Mouse (Mus musculus) C2C12 (cell line): ENCODE results near the gene Ddo. TPM values are rescaled to one million over a fixed set of nuclear protein-coding genes. Genes with fewer than 3 reads are reported as not detected.
A peak's percentile ranks its signal among the peaks of the same experiment; 100 is the strongest.

ENCODE experiments used
- H3K27me3 ChIP-seq: one replicate; pipeline ENCODE4 v1.6.1; 2011; ENCODE audit not compliant: control insufficient read depth, insufficient read depth, insufficient read length
- H3K36me3 ChIP-seq: one replicate; pipeline ENCODE4 v1.6.1; 2011; ENCODE audit not compliant: control insufficient read depth, insufficient read depth
- H3K4me3 ChIP-seq: one replicate; pipeline ENCODE4 v1.5.1; 2011; ENCODE audit warnings: mild to moderate bottlenecking, control low read depth; ENCODE audit not compliant: poor library complexity, insufficient read depth, severe bottlenecking
- H3K79me2 ChIP-seq: one replicate; pipeline ENCODE4 v1.6.1; 2011; ENCODE audit not compliant: control insufficient read depth, insufficient read depth
- H3K79me3 ChIP-seq: one replicate; pipeline ENCODE4 v1.6.1; 2011; ENCODE audit warnings: low read depth, control low read depth
- H3ac ChIP-seq: one replicate; pipeline ENCODE3; 2011; ENCODE audit warnings: low read depth; ENCODE audit not compliant: control insufficient read depth, insufficient read length
- CEBPB ChIP-seq: IDR thresholded peaks from one replicate; pipeline ENCODE4 v1.6.1; 2011; ENCODE audit warnings: low read depth, mild to moderate bottlenecking, control low read depth, moderate library complexity
- CTCF ChIP-seq: IDR thresholded peaks from one replicate; pipeline ENCODE4 v1.5.1; 2011; ENCODE audit not compliant: control insufficient read depth, insufficient read depth, insufficient read length
- FOSL1 ChIP-seq: IDR thresholded peaks from one replicate; pipeline ENCODE4 v1.8.0; 2011; ENCODE audit warnings: mild to moderate bottlenecking, low read length; ENCODE audit not compliant: poor library complexity, insufficient read depth, severe bottlenecking
- MAX ChIP-seq: IDR thresholded peaks from one replicate; pipeline ENCODE4 v1.6.1; 2011; ENCODE audit warnings: mild to moderate bottlenecking, control low read depth
- MYOD1 ChIP-seq: IDR thresholded peaks from one replicate; pipeline ENCODE4 v1.6.1; 2011; ENCODE audit warnings: low read depth; ENCODE audit not compliant: control insufficient read depth, insufficient read length
- MYOG ChIP-seq: IDR thresholded peaks from one replicate; pipeline ENCODE4 v1.6.1; 2011; ENCODE audit not compliant: control insufficient read depth, insufficient read length; ENCODE audit errors: extremely low read depth
- USF1 ChIP-seq: IDR thresholded peaks from one replicate; pipeline ENCODE4 v1.6.1; 2011; ENCODE audit warnings: low read depth, mild to moderate bottlenecking, control low read depth, moderate library complexity
- polyA plus RNA-seq: library from polyadenylated mRNA; unstranded; fragments of >200 nt; fragmentation: generic; extraction: Trizol; gene quantifications from one replicate; pipeline ENCODE4 v1.2.1, GENCODE M21; 2012; ENCODE audit warnings: missing spikeins

Ddo gene
- polyA plus RNA-seq, 1 experiment = not detected

DNA sequence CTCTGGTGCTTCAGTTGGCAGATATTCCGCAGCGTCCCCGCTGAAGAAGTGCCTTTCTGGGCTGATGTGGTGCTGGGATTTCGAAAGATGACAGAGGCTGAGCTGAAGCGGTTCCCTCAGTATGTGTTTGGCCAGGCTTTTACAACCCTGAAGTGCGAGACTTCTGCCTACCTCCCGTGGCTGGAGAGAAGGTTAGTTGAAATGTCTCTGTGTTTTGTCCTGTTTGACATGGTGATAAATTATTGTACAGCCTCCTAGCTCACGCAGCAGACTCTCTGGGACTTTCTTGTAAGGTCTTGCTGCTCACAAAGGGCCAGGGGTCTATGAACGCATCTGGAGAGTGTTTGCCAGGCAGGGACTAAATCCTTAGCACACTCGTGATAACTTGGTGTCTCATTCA, 7.5 kb downstream of the Ddo start:
- Histone ChIP-seq H3K27me3 (no peaks in the 10 kb centered on the region), H3K79me2 (no peaks in the 10 kb centered on the region), H3K36me3 (no peaks in the 10 kb centered on the region), H3K4me3 (no peak overlapping the region), H3K79me3 (no peaks in the 10 kb centered on the region), H3ac (no peak overlapping the region)
- TF ChIP-seq USF1 (no peak), FOSL1 (no peak), CEBPB (no peak), MYOG (no peak), MAX (no peak), CTCF (no peak), MYOD1 (no peak)

- no peak overlapping the region for H3K4me3 ChIP-seq
- H3K79me2 ChIP-seq = no peaks in the 10 kb centered on the region
- H3ac ChIP-seq = no peak overlapping the region
- TF ChIP-seq FOSL1 (no peak), CTCF (no peak), CEBPB (no peak), MYOD1 (no peak), MYOG (no peak)
- no peaks in the 10 kb centered on the region for H3K79me3 ChIP-seq
- no peaks in the 10 kb centered on the region for H3K36me3 ChIP-seq
- no peaks in the 10 kb centered on the region for H3K27me3 ChIP-seq
Measured at GRCm38 (mm10) chr10:40638276-40638675, 8.5 kb downstream of the Ddo start.

DNA sequence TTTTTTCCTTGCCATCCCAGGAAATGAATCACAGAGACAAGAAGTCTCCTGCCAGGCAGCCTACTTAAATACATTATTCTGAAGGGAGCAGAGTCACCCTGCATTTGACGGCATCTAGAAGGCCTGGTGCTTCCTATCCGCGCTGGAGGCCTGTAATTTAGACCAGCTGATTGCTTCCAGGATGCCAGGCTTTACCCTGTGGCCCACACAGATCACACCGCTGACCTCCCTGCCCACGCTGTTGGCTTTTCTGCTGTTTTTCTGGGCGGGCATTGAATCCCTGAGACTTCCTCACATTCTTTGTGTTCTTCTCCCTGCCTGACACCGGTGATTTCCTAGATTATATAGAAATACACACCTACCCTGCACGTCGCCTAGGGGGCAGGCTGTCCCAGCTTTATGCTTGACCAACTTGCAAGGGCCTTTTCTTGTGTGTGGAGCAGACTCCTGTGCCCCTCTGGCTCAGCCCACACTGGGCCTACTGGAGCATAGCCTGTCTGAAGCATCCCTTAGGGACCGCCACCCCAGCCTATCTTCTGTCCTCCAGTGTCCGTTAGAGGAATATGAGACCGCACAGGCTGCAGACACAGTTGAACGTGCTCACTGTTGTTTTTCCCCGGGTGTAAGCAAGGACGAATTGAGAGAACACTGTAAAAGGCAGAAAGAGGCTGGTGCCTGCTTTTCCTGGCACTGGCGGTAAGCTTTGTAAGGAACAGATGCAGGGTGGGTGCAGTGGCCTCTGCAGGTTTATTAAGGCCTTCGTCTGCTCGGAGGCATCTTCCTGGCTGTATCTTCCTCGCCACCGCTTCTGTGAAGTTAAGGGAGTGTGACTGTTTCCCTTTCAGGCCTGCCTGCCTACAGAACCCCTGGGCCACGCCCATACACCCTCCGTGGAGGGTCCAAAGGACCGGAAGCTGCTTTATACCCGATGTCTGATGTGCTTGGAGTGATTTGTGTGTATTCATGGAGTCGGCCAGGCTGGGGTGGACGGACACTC, 9.3 kb downstream of the Ddo start:
- H3K27me3 ChIP-seq = no peaks in the 10 kb centered on the region
- no peaks in the 10 kb centered on the region for H3K79me2 ChIP-seq
- TF ChIP-seq MAX = no peak
- no peak for TF ChIP-seq USF1
- TF ChIP-seq MYOG = no peak
- TF ChIP-seq CTCF = no peak
- TF ChIP-seq MYOD1 = no peak
- no peak for TF ChIP-seq FOSL1
- no peak for TF ChIP-seq CEBPB
- no peak overlapping the region for H3K4me3 ChIP-seq
- peak overlapping the region; percentile 13 for H3ac ChIP-seq
- no peaks in the 10 kb centered on the region for H3K36me3 ChIP-seq
- no peaks in the 10 kb centered on the region for H3K79me3 ChIP-seq

- TF ChIP-seq FOSL1 = no peak
- no peaks in the 10 kb centered on the region for H3K79me2 ChIP-seq
- no peaks in the 10 kb centered on the region for H3K79me3 ChIP-seq
- no peaks in the 10 kb centered on the region for H3K27me3 ChIP-seq
- H3K36me3 ChIP-seq = no peaks in the 10 kb centered on the region
- no peak overlapping the region for H3ac ChIP-seq
- no peak overlapping the region for H3K4me3 ChIP-seq
Measured at GRCm38 (mm10) chr10:40640406-40640805, 10.6 kb downstream of the Ddo start.

DNA sequence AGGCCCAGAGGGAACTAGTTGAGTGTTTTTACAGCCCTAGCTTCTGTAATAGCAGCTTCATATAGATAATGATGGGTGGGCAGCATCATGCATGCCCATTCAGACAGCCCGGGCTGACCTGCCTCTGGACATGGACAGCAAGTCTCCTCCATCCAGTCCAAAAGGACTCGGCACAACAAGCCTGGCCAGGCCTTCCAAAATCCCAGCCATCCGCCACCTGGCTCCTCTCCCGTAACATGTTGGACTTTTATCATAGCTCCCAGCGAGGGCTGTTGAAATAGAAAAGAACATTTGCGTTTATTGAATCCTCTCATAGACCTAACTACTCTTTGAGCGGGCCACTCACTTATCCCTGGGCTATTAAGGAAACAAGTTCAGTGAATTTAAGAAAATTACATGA, 12.1 kb downstream of the Ddo start:
- TF ChIP-seq USF1 (no peak), MAX (no peak), MYOG (no peak), MYOD1 (no peak), CTCF (no peak), FOSL1 (no peak), CEBPB (no peak)
- no peaks in the 10 kb centered on the region for H3K36me3 ChIP-seq

DNA sequence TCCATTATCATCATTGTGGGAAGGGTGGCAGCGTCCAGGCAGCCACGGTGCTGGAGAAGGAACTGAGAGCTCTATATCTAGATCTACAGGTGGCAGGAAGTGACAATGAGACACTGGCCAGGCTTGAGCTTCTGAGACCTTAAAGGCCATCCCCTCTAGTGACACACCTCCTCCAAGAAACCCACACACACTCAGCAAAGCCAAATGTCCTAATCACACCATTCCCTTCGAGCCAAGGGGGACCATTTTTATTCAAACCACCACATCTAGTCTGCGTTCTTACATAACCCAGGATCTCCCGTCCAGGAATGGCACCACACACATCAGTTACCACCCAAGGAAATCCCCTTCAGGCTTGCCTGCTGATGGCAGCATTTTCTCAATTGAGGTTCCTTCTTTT, 13.3 kb downstream of the Ddo start:
- no peaks in the 10 kb centered on the region for H3K36me3 ChIP-seq
- no peak overlapping the region for H3K4me3 ChIP-seq
- H3K79me3 ChIP-seq = no peaks in the 10 kb centered on the region
- H3K27me3 ChIP-seq = no peaks in the 10 kb centered on the region
- H3K79me2 ChIP-seq = no peaks in the 10 kb centered on the region
- TF ChIP-seq MAX (no peak), CEBPB (no peak), FOSL1 (no peak), USF1 (no peak), CTCF (no peak), MYOD1 (no peak), MYOG (no peak)
- no peak overlapping the region for H3ac ChIP-seq

More for the DNA sequence above, 12.1 kb downstream of the Ddo start:
- Histone ChIP-seq H3K79me2 (no peaks in the 10 kb centered on the region), H3K27me3 (no peaks in the 10 kb centered on the region), H3ac (no peak overlapping the region), H3K4me3 (no peak overlapping the region), H3K79me3 (no peaks in the 10 kb centered on the region)
